Mouse (Mus musculus) mesoderm, embryonic 11.5 days (tissue): ENCODE results near the gene Rnf215.
"Not testable (repeated sequence)": the region's sequence is repeated elsewhere in the genome, so short reads cannot be mapped to it uniquely, and the experiment has no call there.

Experiments used
- DNase-seq: peaks from one replicate; pipeline ENCODE4 v3.0.0-alpha.2; 2012; ENCODE audit warnings: low read depth, low spot score

The Rnf215 gene

DNA sequence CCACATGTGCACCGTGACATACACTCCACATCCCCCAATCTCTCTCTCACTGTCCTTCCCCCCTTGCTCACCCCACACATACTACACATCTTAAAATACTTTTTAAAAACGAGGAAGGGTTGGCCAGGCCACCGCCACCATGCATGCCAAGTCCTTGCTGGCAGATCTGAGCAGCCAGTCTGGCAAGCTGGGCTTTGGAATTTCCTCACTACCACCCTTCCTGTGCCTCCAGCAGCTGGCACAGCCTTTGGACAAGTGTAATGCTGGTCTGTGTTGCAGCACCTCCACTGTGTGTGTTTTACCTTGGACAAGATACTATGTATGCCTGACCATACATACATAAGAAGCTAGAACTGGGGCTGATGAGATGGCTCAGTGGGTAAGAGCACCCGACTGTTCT is 21.5 kb upstream of the Rnf215 start:
- no peak for DNase-seq

- DNase-seq = no peak
These were observed 21.0 kb upstream of the Rnf215 start for GRCm38 (mm10) chr11:4113970-4114369.

DNA sequence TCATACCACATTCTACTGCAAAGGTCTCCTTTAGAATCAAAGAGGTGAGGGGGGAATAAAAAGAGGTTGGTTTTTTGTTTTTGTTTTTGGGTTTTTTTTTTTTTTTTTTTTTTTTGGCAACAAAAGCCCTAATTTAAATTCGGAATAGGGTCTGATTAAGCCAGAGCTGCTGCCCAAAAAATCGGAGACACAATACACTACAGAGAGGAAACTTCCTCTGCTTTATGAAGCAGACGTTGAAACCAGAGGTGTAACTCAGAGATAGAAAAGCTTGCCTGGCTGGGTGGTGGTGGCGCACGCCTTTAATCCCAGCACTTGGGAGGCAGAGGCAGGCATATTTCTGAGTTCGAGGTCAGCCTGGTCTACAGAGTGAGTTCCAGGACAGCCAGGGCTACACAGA is 20.5 kb upstream of the Rnf215 start:
- DNase-seq = not testable (repeated sequence)

GRCm38 (mm10) chr11:4115407-4115806 is 19.6 kb upstream of the Rnf215 start:
- no peak for DNase-seq

DNA sequence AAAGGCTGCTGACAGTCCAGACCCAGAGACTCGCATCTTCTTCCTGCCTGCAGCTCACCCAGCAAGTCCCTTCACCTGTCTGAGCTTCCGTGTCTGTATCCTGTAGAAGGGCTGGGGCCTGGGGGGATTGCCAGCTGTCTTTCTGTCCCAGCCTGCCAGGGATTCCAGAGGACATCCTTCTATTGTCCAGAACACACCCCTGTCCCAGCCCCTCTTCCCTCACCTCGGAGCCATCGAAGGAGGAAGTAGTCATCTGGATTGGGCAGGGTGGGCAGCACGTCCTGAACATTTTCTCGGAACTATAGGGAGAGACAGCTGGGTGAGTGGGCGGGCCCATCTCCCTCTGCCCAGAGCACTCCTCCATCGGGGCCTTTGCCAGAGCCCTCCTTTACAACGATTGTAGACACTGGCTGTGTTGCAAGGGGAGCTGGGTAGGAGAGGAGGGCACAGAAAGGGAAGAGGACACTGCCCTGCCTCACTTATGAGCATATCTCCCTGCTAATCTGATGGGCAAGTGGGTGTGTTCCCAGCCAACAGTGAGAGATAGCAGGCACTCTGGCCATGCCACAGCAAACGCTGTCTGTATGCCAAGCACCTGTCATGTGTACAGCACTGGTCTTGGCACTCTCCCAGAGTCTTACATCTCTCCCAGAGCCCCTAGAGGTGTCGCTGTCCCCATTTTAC is 18.4 kb upstream of the Rnf215 start:
- DNase-seq = no peak

GRCm38 (mm10) chr11:4117372-4118071 is 17.5 kb upstream of the Rnf215 start:
- DNase-seq = no peak

- peak; percentile 60 for DNase-seq
These were observed 16.7 kb upstream of the Rnf215 start for GRCm38 (mm10) chr11:4118081-4118921.

GRCm38 (mm10) chr11:4119635-4120034 is 15.4 kb upstream of the Rnf215 start:
- DNase-seq = no peak

DNA sequence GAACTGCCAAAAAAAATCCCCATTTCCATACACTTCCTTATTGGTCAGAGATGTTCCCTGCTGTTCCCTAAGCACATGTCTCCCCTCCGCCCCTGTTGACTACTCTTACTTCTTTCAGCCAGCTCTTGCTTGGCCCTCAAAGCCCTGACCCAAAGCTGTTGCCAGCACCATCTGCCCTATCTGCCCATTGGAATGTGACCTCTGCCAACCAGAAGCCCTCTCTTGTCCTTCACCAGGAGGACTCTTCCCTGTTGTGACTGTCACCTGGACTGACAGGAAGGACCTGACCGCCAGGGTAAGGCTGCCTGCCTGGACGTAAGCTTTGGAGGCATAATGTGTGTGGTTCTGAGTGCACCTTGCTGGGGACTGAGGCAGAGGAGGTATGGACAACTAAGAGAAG is 13.3 kb upstream of the Rnf215 start:
- no peak for DNase-seq

- no peak for DNase-seq
These were observed 12.8 kb upstream of the Rnf215 start for GRCm38 (mm10) chr11:4122226-4122625.

DNA sequence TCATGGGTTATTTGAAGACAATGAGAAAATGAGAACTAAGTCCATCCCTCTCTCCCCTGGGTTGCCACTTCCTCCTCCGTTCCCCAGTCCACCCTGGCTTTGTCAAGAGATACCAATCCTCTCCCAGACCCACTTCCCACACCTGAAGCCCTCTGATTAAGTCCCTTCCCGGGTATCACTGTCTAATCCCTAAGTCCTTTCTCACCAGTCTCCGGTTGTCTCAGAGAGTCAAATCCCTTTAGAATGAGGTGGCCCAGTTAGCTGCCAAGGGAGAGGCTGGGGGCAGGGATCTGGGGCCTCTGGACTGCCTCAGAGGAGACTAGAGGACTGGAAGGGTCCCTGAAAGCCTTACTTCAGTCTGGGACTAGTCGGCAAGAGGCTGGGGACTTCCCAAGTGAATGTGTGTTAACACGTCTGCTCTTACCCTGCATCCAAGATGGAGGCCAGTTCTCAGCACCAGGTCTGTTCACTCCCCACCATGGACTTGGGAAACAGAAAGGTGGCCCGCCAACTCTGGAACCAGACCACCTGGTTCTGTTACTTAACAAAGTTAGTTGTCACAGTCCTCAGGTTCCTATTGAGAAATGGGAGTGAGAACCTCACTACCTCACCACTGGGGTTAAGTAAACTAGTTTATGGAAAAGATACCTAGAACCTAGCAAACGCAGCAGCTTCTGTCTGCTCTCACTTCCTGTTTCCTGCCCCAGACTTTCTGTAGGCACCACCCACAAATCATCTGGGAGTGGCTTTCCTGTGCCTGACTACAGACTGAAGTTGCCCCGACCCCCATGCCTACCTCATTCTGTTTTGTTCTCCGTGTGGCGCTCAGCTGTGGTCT is 12.0 kb upstream of the Rnf215 start, which contains the start of gene Sec14l2:
TSS of gene Sec14l2 (minus strand) at position 674 of the 838 bp plus-strand sequence.
- no peak for DNase-seq

- peak; percentile 32 for DNase-seq
These were observed 11.1 kb upstream of the Rnf215 start for GRCm38 (mm10) chr11:4123922-4124321.

- DNase-seq = peak; percentile 10
These were observed 7.9 kb upstream of the Rnf215 start for GRCm38 (mm10) chr11:4127059-4127458.

DNA sequence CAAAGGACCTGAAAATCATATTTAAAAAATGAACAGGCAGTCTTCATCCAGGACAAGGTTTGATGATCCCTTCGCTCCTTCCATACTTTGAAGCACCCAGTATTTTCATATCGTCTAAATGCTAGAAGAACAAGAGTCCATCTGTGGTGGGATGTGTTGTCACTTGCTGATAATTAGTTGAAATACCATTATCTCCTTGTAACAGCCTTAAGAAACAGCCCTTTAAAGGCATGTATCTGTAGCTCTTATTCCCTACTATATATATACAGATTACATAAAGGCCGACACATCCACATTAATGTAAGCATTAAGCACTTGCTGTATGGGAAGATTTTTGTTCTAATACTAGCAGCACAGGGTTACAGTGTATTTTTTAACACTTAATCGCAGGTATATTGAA is 6.5 kb upstream of the Rnf215 start:
- not testable (repeated sequence) for DNase-seq

DNA sequence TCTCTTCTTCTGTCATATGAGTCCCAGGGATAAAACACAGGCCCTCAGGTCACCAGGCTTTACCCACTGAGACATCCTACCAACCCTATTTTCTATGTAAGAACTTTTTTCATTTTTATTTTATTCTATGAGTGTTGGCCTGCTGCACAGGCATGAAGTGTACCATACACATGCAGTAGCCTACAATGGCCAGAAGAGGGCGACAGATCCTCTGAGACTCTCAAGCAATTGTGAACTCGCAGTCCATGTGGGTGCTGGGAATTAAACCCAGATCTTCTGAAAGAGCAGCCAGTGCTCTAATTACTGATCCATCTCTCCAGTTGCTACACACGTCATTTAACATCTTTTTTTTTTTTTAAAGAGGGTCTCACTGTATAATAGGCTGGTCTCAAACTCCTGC is 1.6 kb upstream of the Rnf215 start:
- DNase-seq = peak; percentile 23

GRCm38 (mm10) chr11:4134400-4134799 is 602 bp upstream of the Rnf215 start:
- no peak for DNase-seq

- no peak for DNase-seq
These were observed 4.0 kb downstream of the Rnf215 start for GRCm38 (mm10) chr11:4138964-4139363.

GRCm38 (mm10) chr11:4141505-4141904 is 6.5 kb downstream of the Rnf215 start:
- no peak for DNase-seq

DNA sequence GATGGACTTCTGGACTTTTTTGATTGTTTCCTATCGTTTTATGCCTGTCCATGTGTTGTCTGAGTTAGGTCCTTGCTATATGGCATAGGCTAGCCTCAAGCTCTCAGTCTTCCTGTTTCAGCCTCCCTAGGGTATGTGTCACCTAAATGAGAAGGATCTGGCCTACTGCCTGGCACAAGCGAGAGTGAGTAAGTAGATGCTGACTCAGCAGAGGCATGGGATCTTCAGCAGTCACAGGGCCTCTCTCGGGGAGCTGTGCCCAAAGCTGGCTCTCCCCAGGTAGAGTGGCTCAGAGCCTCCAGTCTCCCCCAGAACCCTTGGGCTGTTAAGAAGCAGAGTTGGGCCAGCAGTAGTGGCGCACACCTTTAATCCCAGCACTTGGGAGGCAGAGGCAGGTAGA is 7.3 kb downstream of the Rnf215 start:
- DNase-seq = no peak

DNA sequence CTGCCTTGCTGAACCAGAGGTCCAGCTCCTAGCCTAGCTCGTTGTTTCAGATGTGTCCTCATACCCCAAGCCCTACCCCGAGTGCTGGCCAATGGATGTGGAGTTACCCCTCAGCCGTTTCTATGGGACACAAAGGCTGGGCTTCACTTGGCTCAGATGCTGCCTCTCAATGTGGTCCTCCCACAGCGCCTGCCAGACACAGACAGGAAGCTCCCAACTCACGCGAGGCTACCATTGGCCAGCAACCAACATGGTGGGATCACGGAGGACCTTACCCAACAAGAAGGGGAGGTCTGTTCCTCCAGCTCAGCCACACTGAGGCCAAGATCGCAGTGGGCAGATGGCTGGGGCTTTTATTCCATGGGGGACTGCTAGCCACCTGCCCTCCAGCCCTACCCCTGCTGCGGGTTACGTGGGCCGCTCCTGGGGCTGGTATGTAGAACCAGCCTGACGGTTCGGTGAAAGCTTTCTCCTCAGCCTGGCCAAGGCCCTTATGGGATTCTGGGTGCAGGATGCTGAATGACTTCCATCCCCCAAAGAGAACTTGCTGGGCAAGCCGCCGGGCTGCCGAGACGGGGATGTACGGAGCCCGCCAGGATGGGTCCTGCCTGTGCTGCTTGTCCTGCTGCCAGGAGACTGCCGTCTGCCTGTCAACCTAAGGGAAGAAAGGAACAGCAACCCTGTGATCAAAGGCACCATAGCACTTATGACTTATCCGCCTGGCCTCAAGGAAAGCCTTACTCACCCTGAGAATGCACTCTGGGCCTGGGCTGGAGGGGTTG is 8.5 kb downstream of the Rnf215 start:
- DNase-seq = no peak

- no peak for DNase-seq
These were observed 11.4 kb downstream of the Rnf215 start for GRCm38 (mm10) chr11:4146381-4146780.
